Mouse (Mus musculus) megakaryocyte, embryonic 14.5 days (primary cell): ENCODE results near the gene Hcls1.

Experiments used
- FLI1 ChIP-seq: IDR thresholded peaks from 2 replicates; pipeline ENCODE4 v1.6.1; 2012; ENCODE audit warnings: low read length, inconsistent platforms, mixed read lengths
- GATA1 ChIP-seq: IDR thresholded peaks from 3 replicates; pipeline ENCODE4 v1.6.1; 2012; ENCODE audit warnings: mixed read lengths, low read length, inconsistent platforms, borderline replicate concordance

- TF ChIP-seq GATA1: no peak
- TF ChIP-seq FLI1: no peak
Measured at GRCm38 (mm10) chr16:36944895-36945424, 10.2 kb downstream of the Hcls1 start.
